In genomic region chr14:75256521-75256920, GRCm38 (mm10) we compare ENCODE assay signal across 10 mouse cellular contexts. TPM values are rescaled to one million over a fixed set of nuclear protein-coding genes. Genes with fewer than 3 reads are reported as not detected.
DNase-seq lines count a peak whose midpoint lies in the region; ATAC-seq and TF ChIP-seq lines count a peak whose summit lies in the region.
"Had no signal": no experiment of that assay in that cellular context is flagged by ENCODE, and none has a peak within 500 bp of the region (broad histone marks: within the 10 kb centered on the region; RNA-seq: fewer than 3 reads in every experiment).

No protein-coding gene starts in this region.

- H3K4me1 ChIP-seq in neural tube, embryonic 12.5 days, result no peaks in the 10 kb centered on the region
- no peaks in the 10 kb centered on the region for H3K4me1 ChIP-seq in neural tube, embryonic 15.5 days
- no peaks in the 10 kb centered on the region for H3K4me1 ChIP-seq in kidney, postnatal 0 days (replicated peaks; ENCODE audit: insufficient read depth, low read length)
- H3K4me1 ChIP-seq: embryonic facial prominence, embryonic 15.5 days; liver, embryonic 15.5 days had no signal

- DNase-seq in embryo, embryonic 10 days (ENCODE audit: low spot score), result peak; percentile 12
- no peak for DNase-seq in embryo, embryonic 9.5 days (ENCODE audit: extremely low spot score)
- DNase-seq in kidney, postnatal 0 days (ENCODE audit: low spot score), result peak; percentile 12
- peak; percentile 10 for DNase-seq in thymus, postnatal 14 days
- no peak for DNase-seq in frontal cortex, postnatal 14 days (ENCODE audit: low spot score in 2 of 2)

- no peaks in the 10 kb centered on the region for H3K27me3 ChIP-seq in neural tube, embryonic 12.5 days (replicated peaks)
- no peaks in the 10 kb centered on the region for H3K27me3 ChIP-seq in neural tube, embryonic 15.5 days (replicated peaks)
- no peaks in the 10 kb centered on the region for H3K27me3 ChIP-seq in kidney, postnatal 0 days (ENCODE audit: insufficient read depth, low read length)
- H3K27me3 ChIP-seq: embryonic facial prominence, embryonic 15.5 days; liver, embryonic 15.5 days had no signal

- no peak overlapping the region for H3K27ac ChIP-seq in neural tube, embryonic 12.5 days
- H3K27ac ChIP-seq in neural tube, embryonic 15.5 days (replicated peaks), result no peak overlapping the region
- H3K27ac ChIP-seq in kidney, postnatal 0 days, result no peak overlapping the region
- H3K27ac ChIP-seq: embryonic facial prominence, embryonic 15.5 days; liver, embryonic 15.5 days had no signal

- no peaks in the 10 kb centered on the region for H3K36me3 ChIP-seq in neural tube, embryonic 12.5 days
- H3K36me3 ChIP-seq in neural tube, embryonic 15.5 days, result no peaks in the 10 kb centered on the region
- H3K36me3 ChIP-seq in kidney, postnatal 0 days (ENCODE audit: insufficient read depth, low read length), result no peaks in the 10 kb centered on the region
- H3K36me3 ChIP-seq: embryonic facial prominence, embryonic 15.5 days had no signal

- TF ChIP-seq CTCF in kidney, postnatal 0 days (IDR thresholded peaks at IDR 0.05; ENCODE audit: low read depth), result peak; percentile 54

- H3K4me3 ChIP-seq in neural tube, embryonic 12.5 days, result no peak overlapping the region
- H3K4me3 ChIP-seq in neural tube, embryonic 15.5 days (replicated peaks), result no peak overlapping the region
- H3K4me3 ChIP-seq in kidney, postnatal 0 days (replicated peaks; ENCODE audit: low read depth, low read length), result no peak overlapping the region
- H3K4me3 ChIP-seq: embryonic facial prominence, embryonic 15.5 days; liver, embryonic 15.5 days had no signal

- no peak overlapping the region for H3K4me2 ChIP-seq in neural tube, embryonic 12.5 days (replicated peaks)
- H3K4me2 ChIP-seq in neural tube, embryonic 15.5 days, result no peak overlapping the region
- no peak overlapping the region for H3K4me2 ChIP-seq in kidney, postnatal 0 days (ENCODE audit: low read length)
- H3K4me2 ChIP-seq: embryonic facial prominence, embryonic 15.5 days; liver, embryonic 15.5 days had no signal

- H3K9ac ChIP-seq in neural tube, embryonic 12.5 days, result no peak overlapping the region
- no peak overlapping the region for H3K9ac ChIP-seq in neural tube, embryonic 15.5 days (replicated peaks)
- H3K9ac ChIP-seq in kidney, postnatal 0 days (ENCODE audit: low read depth, low read length), result no peak overlapping the region
- H3K9ac ChIP-seq: embryonic facial prominence, embryonic 15.5 days; liver, embryonic 15.5 days had no signal

- no peaks in the 10 kb centered on the region for H3K9me3 ChIP-seq in neural tube, embryonic 12.5 days
- H3K9me3 ChIP-seq in neural tube, embryonic 15.5 days (replicated peaks), result no peaks in the 10 kb centered on the region
- no peaks in the 10 kb centered on the region for H3K9me3 ChIP-seq in kidney, postnatal 0 days (replicated peaks; ENCODE audit: low read length)
- H3K9me3 ChIP-seq: embryonic facial prominence, embryonic 15.5 days; liver, embryonic 15.5 days had no signal

- 52% methylated on average over 5 of the region's 5 CpGs for WGBS in neural tube, embryonic 12.5 days
- 48% methylated on average over 5 of the region's 5 CpGs for WGBS in neural tube, embryonic 15.5 days
- 44% methylated on average over 5 of the region's 5 CpGs for WGBS in kidney, postnatal 0 days

- ATAC-seq in neural tube, embryonic 12.5 days (ENCODE audit: low FRiP score, low read depth), result 0 out of 2 replicates have a peak, but pooled peaks have one; percentile 48
- no peak for ATAC-seq in neural tube, embryonic 15.5 days (ENCODE audit: low FRiP score)
- ATAC-seq in kidney, postnatal 0 days (replicated peaks; ENCODE audit: low FRiP score, low read depth), result no peak; the same call in 1 of the 2 replicates
- no peak for ATAC-seq in frontal cortex, adult (ENCODE audit: low TSS enrichment)

RNA-seq across cellular contexts. Expression of gene Cpb2, which starts 14.4 kb away (rescaled TPM):
- polyA plus RNA-seq in neural tube, embryonic 12.5 days (2016; fragmentation: Nextera tagmentation; extraction: Ambion mirVana), result 0.32 TPM in 1 of 2 replicates, not detected in the other
- 0.23 TPM in 1 of 2 replicates, not detected in the other for polyA plus RNA-seq in neural tube, embryonic 15.5 days (2015; fragmentation: Nextera tagmentation; extraction: Ambion mirVana)
- polyA plus RNA-seq in kidney, postnatal 0 days (2015; fragmentation: Nextera tagmentation; extraction: Ambion mirVana), result 23.6 and 26.3 TPM in 2 replicates
- polyA plus RNA-seq: embryonic facial prominence, embryonic 15.5 days had no signal

RNA-seq across cellular contexts. Expression of gene Zc3h13, which starts 27.7 kb away (rescaled TPM):
- 42.5 and 46.2 TPM in 2 replicates for polyA plus RNA-seq in neural tube, embryonic 12.5 days (2016; fragmentation: Nextera tagmentation; extraction: Ambion mirVana)
- polyA plus RNA-seq in neural tube, embryonic 15.5 days (2015; fragmentation: Nextera tagmentation; extraction: Ambion mirVana), result 41.0 and 43.6 TPM in 2 replicates
- 27.1 and 28.0 TPM in 2 replicates for polyA plus RNA-seq in kidney, postnatal 0 days (2015; fragmentation: Nextera tagmentation; extraction: Ambion mirVana)

Comparison
In these comparisons a context has a peak if more than half of its experiments do, and no peak if none do; other contexts are left out.
1. DNase-seq: peak in embryo, embryonic 10 days (single experiment), kidney, postnatal 0 days (single experiment) and thymus, postnatal 14 days (single experiment); none in embryo, embryonic 9.5 days (single experiment) and frontal cortex, postnatal 14 days (0 of 2).
2. RNA of gene Cpb2, which starts 14.4 kb away (polyA plus RNA-seq): 23.6 to 26.3 TPM in kidney, postnatal 0 days; 0.32 TPM in neural tube, embryonic 12.5 days and 0.23 TPM in neural tube, embryonic 15.5 days; every median in the first group is over 10 times any median in the second.